Mouse (Mus musculus) CH12.LX (cell line): ENCODE data around the gene Pfkp. TPM values are rescaled to one million over a fixed set of nuclear protein-coding genes. Genes with fewer than 3 reads are reported as not detected.

Source experiments
- DNase-seq: peaks from one replicate; pipeline ENCODE4 v3.0.0-alpha.2; 2013; ENCODE audit errors: extremely low read depth
- H3K27ac ChIP-seq: 2 replicates; pipeline ENCODE4 v1.5.1; 2012; ENCODE audit warnings: low read depth, mild to moderate bottlenecking, control low read depth, moderate library complexity; ENCODE audit not compliant: insufficient read depth
- H3K27me3 ChIP-seq: replicated peaks from 2 replicates; pipeline ENCODE3; 2012; ENCODE audit warnings: inconsistent platforms
- H3K36me3 ChIP-seq, 2 experiments: replicated peaks in 1 of 2; 2 replicates each; pipeline versions ENCODE3 to v1.6.1; 2012; ENCODE audit warnings: inconsistent platforms in 1 of 2, low read length in 1 of 2, mild to moderate bottlenecking in 1 of 2, mixed read lengths in 1 of 2, moderate library complexity in 1 of 2; ENCODE audit not compliant: control insufficient read depth in 1 of 2, insufficient read depth in 1 of 2
- H3K4me1 ChIP-seq, 2 experiments: 2 replicates each; pipeline ENCODE4 v1.6.1; 2012; ENCODE audit warnings: inconsistent platforms in 1 of 2, moderate library complexity in 1 of 2; ENCODE audit not compliant: insufficient read depth in 2 of 2, control insufficient read depth in 1 of 2
- H3K4me2 ChIP-seq: 2 replicates; pipeline ENCODE4 v1.6.1; 2012; ENCODE audit warnings: low read depth, mild to moderate bottlenecking, control low read depth; ENCODE audit not compliant: poor library complexity, insufficient read depth, severe bottlenecking
- H3K4me3 ChIP-seq, 3 experiments: fragments of 150-350 bp in 1 of 3; sonication (generic) in 1 of 3; replicated peaks in 1 of 3; 2 replicates each; pipeline versions ENCODE3 to v1.5.1; 2011 to 2012; ENCODE audit warnings: low read depth in 2 of 3, low read length in 2 of 3, mild to moderate bottlenecking in 2 of 3, moderate library complexity in 2 of 3, control low read depth in 1 of 3, improper control_type of control experiment in 1 of 3, inconsistent platforms in 1 of 3, mixed read lengths in 1 of 3; ENCODE audit not compliant: poor library complexity in 1 of 3
- H3K79me2 ChIP-seq: replicated peaks from 2 replicates; pipeline ENCODE4 v1.6.1; 2012; ENCODE audit warnings: mild to moderate bottlenecking, moderate library complexity; ENCODE audit not compliant: control insufficient read depth, poor library complexity, insufficient read depth, severe bottlenecking; ENCODE audit errors: extremely low read depth
- H3K9ac ChIP-seq: 2 replicates; pipeline ENCODE4 v1.6.1; 2012; ENCODE audit warnings: low read depth, mild to moderate bottlenecking, control low read depth, moderate library complexity; ENCODE audit not compliant: insufficient read depth
- H3K9me3 ChIP-seq: replicated peaks from 2 replicates; pipeline ENCODE3; 2012; ENCODE audit warnings: low read length, inconsistent platforms, mixed read lengths
- BHLHE40 ChIP-seq: IDR thresholded peaks from 2 replicates; pipeline ENCODE4 v1.6.1; 2011; ENCODE audit warnings: mild to moderate bottlenecking, low read depth, low read length, improper control_type of control experiment
- CHD2 ChIP-seq: IDR thresholded peaks from 2 replicates; pipeline ENCODE4 v1.6.1; 2011; ENCODE audit warnings: low read length, improper control_type of control experiment
- ELF1 ChIP-seq: IDR thresholded peaks from 2 replicates; pipeline ENCODE4 v1.6.1; 2014; ENCODE audit warnings: low read depth, mild to moderate bottlenecking, inconsistent platforms, low read length, improper control_type of control experiment
- HCFC1 ChIP-seq: IDR thresholded peaks from 2 replicates; pipeline ENCODE4 v1.6.1; 2012; ENCODE audit warnings: low read depth, mild to moderate bottlenecking, inconsistent platforms, low read length, improper control_type of control experiment
- MXI1 ChIP-seq: IDR thresholded peaks from 2 replicates; pipeline ENCODE4 v1.6.1; 2011; ENCODE audit warnings: mild to moderate bottlenecking, low read depth, low read length, improper control_type of control experiment
- MYC ChIP-seq: IDR thresholded peaks from 2 replicates; pipeline ENCODE4 v1.6.1; 2011; ENCODE audit warnings: low read depth, mild to moderate bottlenecking, improper control_type of control experiment, low read length
- NELFE ChIP-seq: IDR thresholded peaks from 2 replicates; pipeline ENCODE4 v1.6.1; 2011; ENCODE audit warnings: low read depth, low read length, improper control_type of control experiment
- POLR2A ChIP-seq: IDR thresholded peaks from 2 replicates; pipeline ENCODE4 v1.6.1; 2011; ENCODE audit warnings: low read depth, mild to moderate bottlenecking, improper control_type of control experiment, low read length
- SIN3A ChIP-seq: IDR thresholded peaks from 2 replicates; pipeline ENCODE4 v1.6.1; 2012; ENCODE audit warnings: low read length, improper control_type of control experiment, inconsistent platforms
- TBP ChIP-seq: conservative IDR thresholded peaks from 2 replicates; pipeline ENCODE4 v1.6.1; 2011; ENCODE audit warnings: low read depth, low read length, improper control_type of control experiment
- TCF12 ChIP-seq: IDR thresholded peaks from 2 replicates; pipeline ENCODE4 v1.6.1; 2014; ENCODE audit warnings: low read depth, mild to moderate bottlenecking, inconsistent platforms, low read length, improper control_type of control experiment
- UBTF ChIP-seq: IDR thresholded peaks from 2 replicates; pipeline ENCODE4 v1.6.1; 2012; ENCODE audit warnings: low read depth, mild to moderate bottlenecking, inconsistent platforms, low read length, improper control_type of control experiment, moderate library complexity
- USF1 ChIP-seq: IDR thresholded peaks from 2 replicates; pipeline ENCODE4 v1.6.1; 2014; ENCODE audit warnings: low read depth, mild to moderate bottlenecking, inconsistent platforms, low read length, improper control_type of control experiment
- ZKSCAN1 ChIP-seq: IDR thresholded peaks from 2 replicates; pipeline ENCODE4 v1.6.1; 2012; ENCODE audit warnings: low read depth, inconsistent platforms, low read length, improper control_type of control experiment, borderline replicate concordance
- ZMIZ1 ChIP-seq: IDR thresholded peaks from 2 replicates; pipeline ENCODE4 v1.6.1; 2012; ENCODE audit warnings: low read depth, mild to moderate bottlenecking, inconsistent platforms, low read length, improper control_type of control experiment
- dilution Hi-C: fragments of 300-500 bp; cut with MboI; formaldehyde crosslinking; loops from 2 replicates; pipeline ENCODE4 v1.14.3; 2020; ENCODE audit warnings: low sequenced_read_pairs; ENCODE audit not compliant: extremely low pct_unique_long_range_greater_than_20kb, extremely low pct_ligation_motif_present
- in situ Hi-C: fragments of 300-500 bp; cut with MboI; formaldehyde crosslinking; loops from 3 replicates; pipeline ENCODE4 v1.14.3; 2019; ENCODE audit warnings: low sequenced_read_pairs, low pct_ligation_motif_present, low pct_unique_long_range_greater_than_20kb, mixed read lengths
- polyA plus RNA-seq: library from polyadenylated mRNA; unstranded; fragments of >175 nt; gene quantifications from 2 replicates; pipeline ENCODE4 v1.2.1, GENCODE M21; 2012; ENCODE audit warnings: low read depth; ENCODE audit not compliant: insufficient read length
- total RNA-seq, 2 experiments: library from RNA; depleted of rRNA; stranded (reverse); fragments of 300-350 nt in 1 of 2; fragments of >200 nt in 1 of 2; gene quantifications; 2 replicates each; pipeline ENCODE4 v1.2.3; 2012 to 2014

Gene Pfkp
- total RNA-seq (2012; rRNA removed), result 247 and 417 TPM in 2 replicates
- 204 and 211 TPM in 2 replicates for total RNA-seq (2014; rRNA removed)
- 239 and 265 TPM in 2 replicates for polyA plus RNA-seq

DNA sequence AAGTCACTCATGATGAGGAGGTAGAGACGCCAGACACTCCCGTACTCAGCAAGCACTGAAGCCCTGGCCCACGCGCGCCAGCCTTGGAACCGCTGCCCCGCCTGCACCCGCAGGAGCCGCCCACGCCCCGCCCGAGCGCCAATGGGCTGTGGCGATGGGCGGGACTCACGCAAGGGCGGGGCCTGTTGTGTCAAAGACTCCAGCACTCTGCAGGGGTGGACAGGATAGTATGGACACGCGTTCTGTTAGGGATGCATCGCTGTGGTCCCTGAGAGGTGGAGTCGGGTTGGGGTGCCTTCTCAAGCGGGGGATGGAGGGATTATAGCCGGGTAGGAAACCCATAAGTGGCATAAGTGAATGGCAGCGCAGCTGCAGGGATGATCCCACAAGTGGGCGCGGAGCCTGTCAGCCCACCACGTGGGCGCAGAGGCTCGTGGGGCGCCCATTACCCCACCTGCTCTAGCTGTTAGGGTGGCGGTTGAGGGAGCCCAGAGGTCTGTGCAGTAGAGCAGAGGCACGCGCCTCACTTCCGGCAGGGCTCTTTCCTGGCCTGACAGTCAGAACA is at the start of gene Pfkp:
Gene Pfkp (minus strand): TSS at position 109 of the 565 bp plus-strand sequence.
- Histone ChIP-seq H3K4me2 (peak within 1 kb of the TSS; percentile 97), H3K27ac (peak within 1 kb of the TSS; percentile 62), H3K36me3 (peaks cover 0 to 12% of the 10 kb centered on the region in 2 experiments), H3K9me3 (no peaks in the 10 kb centered on the region), H3K4me1 (peaks cover 0 to 35% of the 10 kb centered on the region in 2 experiments; a peak in 2 of 4 replicates), H3K4me3 (peak within 1 kb of the TSS; percentile 64 to 95 (median 95)), H3K9ac (peak within 1 kb of the TSS; percentile 78), H3K27me3 (no peaks in the 10 kb centered on the region), H3K79me2 (peaks cover 41% of the 10 kb centered on the region)
- dilution Hi-C loops, result no loop called here
- TF ChIP-seq NELFE (peak; percentile 82), ZKSCAN1 (no peak), TBP (peak; percentile 80), ELF1 (0 out of 2 replicates have a peak, but pooled peaks have one; percentile 17), SIN3A (peak; percentile 50; the same call in 1 of the 2 replicates), MYC (no peak), CHD2 (no peak), POLR2A (peak; percentile 86), BHLHE40 (peak; percentile 62), USF1 (no peak), TCF12 (peak; percentile 84), ZMIZ1 (peak; percentile 82; the same call in 1 of the 2 replicates), MXI1 (peak; percentile 95)
- DNase-seq, result peak; percentile 87
- in situ Hi-C loops, result loop anchor here (25.0 kb wide), 1 partner anchor 786 kb away; the partner anchor contains the start of gene Klf6

DNA sequence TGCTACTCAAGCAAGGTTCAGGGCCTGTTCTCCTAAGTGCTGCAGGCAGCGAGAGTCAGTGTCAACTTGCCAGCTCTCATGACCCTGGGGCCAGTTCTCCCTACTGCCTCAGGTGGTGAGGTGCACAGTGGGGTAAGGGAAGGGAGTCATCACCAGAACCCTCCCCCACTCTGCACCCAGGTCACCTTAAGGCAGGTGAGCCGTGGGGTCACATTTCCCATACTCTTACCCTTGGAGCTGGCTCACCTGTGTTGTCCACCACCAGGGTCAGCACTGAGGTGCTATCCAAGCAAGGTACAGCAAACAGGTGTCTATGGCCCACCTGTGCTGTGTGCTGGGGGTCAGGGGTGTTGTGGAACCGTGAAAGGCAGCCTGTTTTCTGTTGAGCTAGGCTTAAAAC is 42.0 kb upstream of the Pfkp start:
- in situ Hi-C loops, result no loop called here
- dilution Hi-C loops, result no loop called here
- Histone ChIP-seq H3K79me2 (no peaks in the 10 kb centered on the region), H3K4me1 (peaks cover 4 to 7% of the 10 kb centered on the region in 2 experiments; a peak in 1 of 4 replicates), H3K27ac (no peak overlapping the region), H3K9me3 (no peaks in the 10 kb centered on the region), H3K9ac (no peak overlapping the region), H3K27me3 (no peaks in the 10 kb centered on the region), H3K4me3 (no peak overlapping the region), H3K36me3 (no peaks in the 10 kb centered on the region), H3K4me2 (no peak overlapping the region)
- TF ChIP-seq HCFC1 (no peak), UBTF (no peak)
- DNase-seq, result no peak
